Mouse (Mus musculus) left cerebral cortex, postnatal 14 days (tissue): ENCODE measurements around the gene Tcerg1l. TPM values are rescaled to one million over a fixed set of nuclear protein-coding genes. Genes with fewer than 3 reads are reported as not detected.

Experiments
- DNase-seq, 2 experiments: peaks; one replicate each; pipeline ENCODE4 v3.0.0; 2021 to 2022; ENCODE audit warnings: low spot score in 2 of 2, mixed read lengths in 1 of 2
- intact Hi-C: fragments of 180-260 bp; cut with DNase I; formaldehyde crosslinking; loops from one replicate; pipeline ENCODE4 v1.15.1; 2025
- long read RNA-seq, 2 experiments: library from polyadenylated mRNA; stranded (forward); transcript quantifications; one replicate each; pipeline ENCODE4 v2.0.0; 2021
- total RNA-seq, 2 experiments: library from RNA; stranded (reverse); gene quantifications; 2 replicates each; pipeline ENCODE4 v1.2.3; 2021

Gene Tcerg1l
- total RNA-seq = 10 to 100 TPM; 17.2 to 18.5 TPM
- long read RNA-seq, experiment 1, transcript Tcerg1l-201 (12 exons, 2,565 nt) = major isoform, 14 of 16 reads
- long read RNA-seq, experiment 1, partial matches to known transcripts = 1 of 16 reads
- long read RNA-seq, experiment 1, other reads (novel, unspliced or antisense) = 1 of 16 reads
- long read RNA-seq, experiment 2, transcript Tcerg1l-201 (12 exons, 2,565 nt) = major isoform, 13 of 17 reads
- long read RNA-seq, experiment 2, partial matches to known transcripts = 1 of 17 reads
- long read RNA-seq, experiment 2, other reads (novel, unspliced or antisense) = 2 of 17 reads

DNA sequence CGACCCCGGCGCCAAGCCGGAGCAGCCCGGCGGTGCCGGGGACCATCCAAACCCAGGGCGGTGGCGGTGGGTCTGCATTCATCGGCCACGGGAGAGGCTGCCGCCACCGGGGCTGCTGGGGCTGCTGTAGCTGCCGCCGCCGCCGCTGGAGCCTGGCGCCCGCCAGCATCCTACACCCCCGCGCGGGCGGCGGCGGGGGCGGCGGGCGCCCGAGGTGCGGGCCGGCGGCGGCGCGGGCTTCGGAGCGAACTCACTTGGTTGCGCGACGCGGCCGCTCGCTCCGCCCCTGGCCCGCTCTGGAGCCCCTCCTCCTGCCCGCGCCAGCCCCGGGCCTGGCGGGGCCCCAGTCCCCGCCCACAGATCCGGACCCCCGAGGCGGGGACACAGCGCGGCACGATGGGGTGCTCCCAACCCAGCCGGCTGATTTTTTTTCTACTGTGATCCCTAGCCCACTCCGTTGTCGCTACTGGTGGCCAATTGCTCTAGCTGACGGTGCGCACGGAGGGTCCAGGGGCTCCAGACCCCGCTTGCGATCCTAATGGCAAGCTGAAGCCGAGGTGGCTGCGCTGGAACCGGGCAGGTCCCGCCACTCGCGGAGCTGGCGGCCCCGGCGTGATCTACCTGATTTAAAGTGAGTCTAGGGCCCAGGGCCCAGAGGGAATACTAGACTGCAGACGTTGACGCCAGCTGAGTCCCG lies at the start of gene Tcerg1l:
Gene Tcerg1l, minus strand, starts transcription at position 246 of the 697 bp plus-strand sequence.
- peak in 1 of 2 experiments; percentile 19 for DNase-seq
- intact Hi-C loops = loop anchor here (5.0 to 10.0 kb wide), 2 partner anchors 430 to 923 kb away; no protein-coding TSS in a partner anchor

DNA sequence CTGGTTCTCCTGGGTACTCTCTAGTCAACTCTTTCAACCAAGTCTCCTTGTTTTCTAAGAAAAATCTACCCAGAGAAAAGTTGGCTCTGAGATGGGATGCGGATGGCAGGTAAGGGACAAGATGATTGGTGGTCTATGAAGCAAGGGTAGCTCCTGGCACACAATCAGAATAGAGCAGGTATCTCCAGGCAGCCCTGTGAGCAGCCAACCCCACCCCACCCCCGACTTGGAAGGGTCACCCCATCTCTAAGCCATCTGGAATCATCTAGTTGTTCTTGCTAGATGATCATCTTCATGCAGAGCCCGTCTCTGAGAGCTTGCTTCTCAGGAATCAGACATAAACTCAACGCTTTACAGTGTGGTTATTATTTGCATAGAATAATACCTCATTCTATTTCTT lies 44.6 kb upstream of the Tcerg1l start:
- DNase-seq = no peak
- intact Hi-C loops = no loop called here

DNA sequence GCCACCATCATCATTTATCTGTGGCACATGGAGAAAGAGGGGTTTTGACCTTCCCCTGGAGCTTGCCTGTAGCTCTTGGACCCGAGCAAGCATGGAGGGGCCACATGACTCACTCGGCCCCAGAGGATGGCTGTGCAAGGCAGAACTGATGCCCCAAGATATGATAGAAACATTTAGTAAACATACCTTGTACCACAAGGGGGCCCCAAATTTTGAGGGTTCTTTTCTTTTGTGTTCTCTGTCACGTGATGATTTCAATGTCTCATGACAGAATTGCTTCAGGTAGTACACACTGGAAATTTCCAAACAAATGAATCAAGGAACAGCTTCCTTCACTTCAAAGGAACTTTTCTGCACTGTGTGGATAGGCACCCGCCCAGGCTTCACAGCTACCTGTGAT lies 35.0 kb upstream of the Tcerg1l start:
- intact Hi-C loops = loop anchor here (10.0 kb wide), 1 partner anchor 392 kb away; no protein-coding TSS in a partner anchor
- DNase-seq = no peak

DNA sequence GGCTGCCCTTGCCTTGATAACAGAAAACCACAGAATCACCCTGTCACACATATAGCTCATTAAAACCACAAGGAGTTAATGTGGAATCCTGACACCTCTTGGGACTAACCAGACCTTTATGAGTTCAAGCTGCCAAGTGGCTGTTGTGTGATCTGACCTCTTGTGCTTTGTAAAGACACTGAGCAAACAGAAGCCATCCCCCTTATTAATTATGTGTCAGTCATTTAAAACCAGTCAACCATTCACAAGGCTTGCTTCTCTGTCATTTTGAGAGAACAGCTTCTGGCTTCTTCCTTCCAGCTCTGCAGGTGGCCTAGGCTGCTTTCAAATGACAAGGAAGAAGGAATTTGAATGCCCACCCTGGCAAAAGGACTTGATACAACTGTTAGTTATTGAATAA lies 33.9 kb upstream of the Tcerg1l start:
- DNase-seq = no peak
- intact Hi-C loops = loop anchor here (10.0 kb wide), 1 partner anchor 393 kb away; no protein-coding TSS in a partner anchor

DNA sequence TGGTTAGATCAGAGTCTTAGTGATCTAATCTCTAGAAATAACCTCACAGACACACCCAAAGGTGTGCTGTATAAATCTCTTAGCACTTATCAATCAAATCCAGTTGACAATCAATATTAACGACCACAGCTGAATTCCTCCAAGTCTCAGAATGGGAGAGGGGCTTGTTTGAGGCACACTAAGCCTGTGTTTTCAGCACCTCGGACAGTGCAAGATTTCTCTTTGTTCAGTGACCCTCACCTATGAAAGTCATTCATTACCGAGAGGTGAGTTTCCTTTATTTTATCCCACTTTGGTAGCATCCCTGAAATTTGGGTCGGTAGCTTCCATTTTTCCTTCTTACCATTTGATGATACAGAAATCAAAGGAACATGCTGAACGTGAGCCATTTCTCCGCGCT lies 32.4 kb upstream of the Tcerg1l start:
- intact Hi-C loops = loop anchor here (2.0 to 10.0 kb wide), 3 partner anchors 395 to 951 kb away; no protein-coding TSS in a partner anchor
- no peak for DNase-seq

DNA sequence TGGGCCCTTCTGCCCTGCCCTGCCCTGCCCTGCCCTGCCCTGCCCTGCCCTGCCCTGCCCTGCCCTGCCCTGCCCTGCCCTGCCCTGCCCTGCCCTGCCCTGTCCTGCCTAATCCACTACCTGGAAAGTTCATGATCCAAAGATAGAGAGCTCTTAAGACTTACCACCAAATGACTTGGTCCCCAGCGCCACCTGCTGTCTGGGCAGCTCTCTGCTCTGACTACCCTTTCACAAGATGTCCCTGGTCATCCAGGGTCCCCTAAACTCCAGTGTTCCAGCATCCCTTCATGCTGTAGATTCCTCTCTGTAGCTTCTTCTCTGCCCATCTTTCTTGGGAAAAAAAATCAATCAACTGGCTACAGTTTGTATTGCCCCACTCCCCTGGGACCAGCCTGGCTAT lies 31.3 kb upstream of the Tcerg1l start:
- intact Hi-C loops = loop anchor here (2.0 to 10.0 kb wide), 2 partner anchors 824 to 950 kb away; no protein-coding TSS in a partner anchor

DNA sequence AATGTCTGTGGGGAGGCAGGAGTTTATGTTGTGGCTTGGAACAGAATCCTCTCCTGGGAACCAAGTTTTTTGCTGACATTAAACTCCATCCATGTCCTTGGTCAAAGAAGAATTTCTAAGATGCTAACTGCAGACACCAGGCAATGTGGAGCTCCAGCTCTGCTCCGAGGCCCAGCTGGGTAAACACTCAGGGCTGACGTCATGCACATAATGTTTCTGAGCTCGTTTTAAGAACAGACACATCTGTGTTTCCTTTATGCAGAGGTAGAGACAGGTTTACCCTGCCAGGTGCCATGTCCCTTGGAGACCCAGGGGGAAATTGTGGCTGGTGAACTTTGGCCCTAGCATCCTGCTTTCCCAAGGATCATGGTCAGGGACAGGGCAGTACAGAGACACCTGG lies 29.9 kb upstream of the Tcerg1l start:
- intact Hi-C loops = loop anchor here (10.0 kb wide), 1 partner anchor 823 kb away; no protein-coding TSS in a partner anchor
- no peak for DNase-seq

More for the DNA sequence above, 31.3 kb upstream of the Tcerg1l start:
- peak; percentile 37 to 54 for DNase-seq

DNA sequence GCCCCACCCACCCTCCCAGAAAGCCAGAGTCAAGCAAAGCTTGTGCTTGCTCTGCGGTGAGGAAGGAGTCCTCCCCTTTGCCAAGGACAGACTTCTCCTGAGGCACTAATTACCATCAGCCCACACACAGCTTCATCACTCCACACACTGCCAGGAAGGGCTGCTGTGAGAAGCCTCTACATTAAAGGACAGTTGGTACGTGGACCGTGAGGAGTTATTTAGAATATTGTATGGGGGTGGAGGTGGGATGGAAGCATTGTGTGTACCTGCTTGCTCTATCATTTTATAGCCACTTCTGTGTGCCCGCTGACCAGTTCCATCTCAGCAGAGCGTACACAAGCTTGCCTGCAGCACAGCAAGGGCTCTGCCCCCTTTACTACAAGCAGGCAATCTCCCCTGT lies 16.0 kb upstream of the Tcerg1l start:
- intact Hi-C loops = no loop called here
- peak; percentile 21 to 45 for DNase-seq

DNA sequence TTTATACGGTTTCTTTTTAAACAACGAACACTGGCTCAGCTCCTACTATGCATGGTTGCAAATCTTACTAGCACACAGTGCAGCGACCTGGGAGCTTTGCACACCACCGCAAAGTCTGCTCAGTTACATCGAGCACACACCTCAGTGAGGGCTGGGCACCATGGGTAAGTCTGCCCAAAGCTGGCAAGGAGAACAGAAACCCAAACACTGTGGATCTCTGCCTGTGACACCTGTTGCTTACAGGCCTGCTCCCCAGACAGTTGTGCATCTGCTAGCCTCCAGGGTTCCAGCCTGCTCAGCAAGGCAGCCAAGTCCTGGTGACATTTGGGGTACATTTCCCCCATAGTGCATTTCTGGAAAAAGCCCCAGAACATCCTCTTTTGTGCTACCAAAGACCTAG lies 4.1 kb upstream of the Tcerg1l start:
- intact Hi-C loops = no loop called here
- DNase-seq = no peak

DNA sequence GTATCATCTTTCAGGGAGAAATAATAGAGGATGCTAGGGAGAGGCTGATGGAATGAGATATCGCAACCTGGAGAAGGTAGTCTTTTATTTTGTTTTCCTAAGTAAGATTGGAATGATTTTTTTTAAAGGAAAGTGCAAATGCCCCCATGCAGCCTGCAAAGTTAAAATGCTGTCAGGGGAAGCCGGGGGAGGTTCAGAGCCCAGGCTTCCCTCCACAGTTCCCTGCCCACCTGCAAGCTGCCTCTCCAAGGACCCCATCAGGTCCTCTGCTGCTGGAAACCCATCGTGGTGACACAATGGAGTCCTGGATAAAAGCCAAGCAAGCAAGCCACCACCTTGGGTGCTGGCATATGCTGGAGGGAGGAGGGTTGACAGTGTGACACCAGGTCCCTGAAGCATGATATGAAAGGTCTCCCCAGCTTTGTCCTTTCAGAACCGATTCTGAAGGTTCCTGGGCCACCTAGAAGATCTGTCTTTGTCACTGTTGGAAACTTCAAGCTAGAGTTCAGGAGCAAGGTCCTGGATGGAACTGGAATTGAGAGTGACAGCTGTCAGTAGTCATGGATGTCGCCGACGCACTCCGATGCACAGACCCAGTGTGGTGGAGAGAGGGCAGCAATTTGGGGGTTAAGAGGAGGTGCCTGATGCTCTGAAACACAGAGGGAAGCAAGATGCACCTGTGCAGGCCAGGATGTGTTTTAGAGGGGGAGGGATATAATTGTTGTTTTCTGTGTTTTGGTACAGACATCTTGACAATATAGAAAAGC lies 3.2 kb upstream of the Tcerg1l start:
- DNase-seq = no peak
- intact Hi-C loops = no loop called here

DNA sequence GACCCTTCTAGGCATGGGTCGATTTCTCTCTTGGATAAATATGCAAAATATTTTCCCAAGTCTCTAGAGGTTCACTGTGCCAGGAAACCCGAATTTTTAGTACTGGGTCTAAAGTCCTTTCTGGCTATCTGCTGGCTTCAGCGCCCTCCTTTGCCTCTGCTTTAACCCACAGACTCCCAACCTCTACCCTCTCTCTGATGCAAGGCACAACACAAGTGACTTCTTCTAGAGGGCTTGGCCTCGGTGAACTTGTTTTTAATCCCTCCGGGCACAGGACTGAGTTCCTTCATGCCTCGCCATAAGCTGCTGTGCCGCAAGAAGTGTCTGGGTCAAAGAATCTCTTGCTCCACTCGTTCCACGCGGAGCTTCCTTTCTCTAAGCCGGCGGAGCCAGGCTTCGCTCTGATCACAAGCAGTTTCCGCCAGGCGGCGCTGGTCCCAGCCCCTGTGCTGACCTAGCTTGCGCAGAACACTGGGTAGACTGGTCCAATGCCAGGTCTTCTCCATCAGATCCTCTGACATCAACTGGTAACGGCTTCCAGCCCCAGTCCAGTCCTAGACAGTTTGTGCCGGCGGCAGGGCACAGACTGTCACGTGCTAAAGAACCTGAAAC lies 758 bp upstream of the Tcerg1l start:
- peak; percentile 72 to 80 for DNase-seq
- intact Hi-C loops = loop anchor here (5.0 to 10.0 kb wide), 2 partner anchors 429 to 923 kb away; no protein-coding TSS in a partner anchor

DNA sequence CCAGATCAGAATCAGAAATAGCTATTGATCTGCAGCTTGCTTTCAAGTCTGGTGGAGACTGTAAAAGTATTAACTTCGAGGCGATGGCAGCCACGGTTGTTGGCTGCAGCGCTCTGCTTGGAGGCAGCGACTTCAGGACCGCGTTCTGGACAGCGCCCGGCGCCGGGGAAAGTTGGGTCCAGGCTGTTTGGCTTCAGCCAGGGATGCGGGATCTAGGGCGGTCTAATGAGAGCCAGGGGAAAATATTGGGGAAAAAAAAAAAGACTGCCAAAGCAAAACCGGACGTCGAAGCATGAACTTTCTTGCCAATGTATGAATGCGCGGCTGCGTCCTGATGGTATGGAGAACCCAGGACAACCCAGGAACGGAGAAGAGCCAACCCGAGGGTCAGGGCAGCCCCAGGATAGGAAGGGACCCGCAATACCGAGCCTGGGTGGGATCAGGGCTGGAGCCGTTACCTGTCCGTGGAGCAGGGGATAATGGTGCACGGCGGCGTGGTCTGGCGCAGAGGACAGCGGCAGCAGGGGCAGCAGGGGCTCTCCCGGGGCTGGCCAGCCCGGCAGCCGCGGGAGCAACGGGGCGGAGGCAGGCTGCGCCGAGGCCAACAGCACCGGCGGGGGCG lies 556 bp downstream of the Tcerg1l start:
- DNase-seq = peak in 1 of 2 experiments; percentile 19
- intact Hi-C loops = loop anchor here (5.0 to 10.0 kb wide), 2 partner anchors 430 to 922 kb away; no protein-coding TSS in a partner anchor

DNA sequence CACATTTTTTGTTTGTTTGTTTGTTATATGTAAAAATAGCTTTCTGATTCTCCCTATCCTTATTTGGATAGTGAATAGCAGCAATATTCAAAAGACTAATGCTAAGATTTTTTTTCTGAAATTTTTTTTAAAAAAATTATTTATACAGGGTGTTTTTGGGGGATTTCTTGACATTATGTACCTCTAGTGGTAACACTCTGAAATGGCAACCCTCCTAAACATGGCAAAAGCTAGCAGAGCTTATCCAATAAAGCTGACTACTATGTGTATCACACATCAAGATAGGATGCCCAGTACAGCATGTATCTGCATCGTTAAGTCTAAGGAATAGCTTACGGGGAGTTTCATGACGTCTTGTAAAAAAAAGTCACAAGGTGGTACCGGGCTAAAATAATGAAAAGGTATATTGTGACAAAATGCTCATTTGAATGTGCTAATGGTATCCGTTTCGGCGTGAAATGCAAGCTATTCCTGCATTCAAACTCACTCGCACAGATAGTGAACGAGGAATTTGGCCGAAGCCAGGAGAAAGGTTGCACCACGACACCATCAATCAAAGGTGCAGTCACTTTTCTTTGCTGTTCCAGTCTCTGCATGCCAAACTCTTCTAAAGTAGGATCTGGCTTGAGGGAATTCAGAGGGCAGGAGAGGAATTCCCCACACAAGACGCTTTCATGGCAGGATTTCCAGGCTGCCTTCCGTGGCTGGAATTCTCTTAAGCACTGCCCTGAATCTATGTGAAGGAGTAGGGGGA lies 1.2 kb downstream of the Tcerg1l start:
- DNase-seq = peak in 1 of 2 experiments; percentile 28
- intact Hi-C loops = loop anchor here (5.0 to 10.0 kb wide), 2 partner anchors 431 to 921 kb away; no protein-coding TSS in a partner anchor

DNA sequence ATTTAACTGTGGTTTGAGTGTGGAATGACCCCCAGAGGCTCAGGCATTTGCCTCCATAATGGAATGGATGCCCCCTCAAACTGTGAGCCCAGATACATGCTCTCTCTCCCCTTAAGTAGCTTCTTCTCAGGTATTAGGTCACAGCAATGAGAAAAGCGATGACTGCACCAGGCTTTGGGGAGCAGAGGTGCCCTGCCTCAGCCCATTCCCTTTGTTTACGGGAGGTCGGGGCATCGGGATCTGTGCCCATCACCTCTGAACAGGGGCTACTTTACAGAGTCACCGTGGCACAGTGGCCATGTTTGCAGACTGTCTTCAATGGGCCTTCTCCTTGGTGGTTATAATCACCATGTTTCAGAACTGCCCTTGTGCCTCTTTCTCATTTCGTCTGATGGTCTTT lies 7.6 kb downstream of the Tcerg1l start:
- intact Hi-C loops = loop anchor here (10.0 kb wide), 1 partner anchor 915 kb away; no protein-coding TSS in a partner anchor

DNA sequence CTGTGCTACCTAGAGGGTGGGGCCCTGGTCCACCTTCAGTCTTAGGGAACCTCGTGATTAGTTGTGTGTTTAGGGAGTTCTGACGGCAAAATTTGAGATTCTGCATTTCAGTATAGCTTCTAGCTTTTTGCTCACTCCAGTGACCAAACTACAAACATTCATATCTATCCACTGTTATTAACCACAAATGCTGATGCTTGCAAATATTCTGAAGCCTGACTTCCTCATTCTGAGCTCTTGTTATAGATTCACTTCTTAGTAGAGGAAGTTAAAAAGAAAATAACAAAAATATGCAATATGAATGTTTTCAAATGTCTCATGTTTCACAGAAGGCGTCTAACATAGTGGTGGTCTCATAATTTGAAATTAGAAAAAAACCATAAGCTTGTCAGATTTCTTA lies 8.5 kb downstream of the Tcerg1l start:
- intact Hi-C loops = no loop called here
- no peak for DNase-seq

More for the DNA sequence above, 7.6 kb downstream of the Tcerg1l start:
- no peak for DNase-seq

DNA sequence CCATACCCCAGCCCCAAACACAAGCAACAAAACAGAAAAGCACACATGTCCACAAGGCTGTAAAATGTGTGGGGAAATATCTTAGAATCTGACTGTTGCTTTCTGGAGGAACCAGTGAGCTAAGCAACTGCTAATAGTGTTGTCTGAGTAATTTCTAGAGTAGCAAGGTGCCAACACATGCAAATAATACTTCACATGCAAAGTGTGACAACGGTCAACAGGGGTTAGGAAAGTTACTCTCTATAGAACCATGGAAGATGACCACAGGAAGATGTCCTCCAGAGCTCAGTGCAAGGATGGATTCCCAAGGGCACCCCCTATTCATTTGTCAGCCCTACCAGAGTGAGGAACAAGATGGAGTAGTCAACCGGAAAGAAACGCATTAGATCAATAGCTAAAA lies 18.3 kb downstream of the Tcerg1l start:
- intact Hi-C loops = no loop called here

DNA sequence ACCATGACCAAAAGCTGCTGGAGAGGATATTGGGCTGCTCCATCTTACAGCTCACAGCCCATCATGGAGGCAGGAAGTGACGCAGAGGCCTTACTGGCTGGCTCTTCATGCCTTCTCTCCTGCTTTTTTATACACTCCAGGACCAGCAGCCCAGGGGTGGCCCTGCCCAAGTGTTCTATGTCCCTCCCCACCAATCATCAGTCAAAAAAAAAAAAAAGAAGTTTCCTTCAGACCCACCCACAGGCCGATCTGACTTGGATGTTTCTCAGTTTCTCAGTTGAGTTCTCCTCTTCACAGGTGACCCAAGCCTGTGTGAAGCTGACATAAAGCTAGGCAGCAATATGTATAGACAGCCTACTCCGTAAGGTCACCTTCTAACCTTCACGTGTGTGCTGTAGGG lies 19.0 kb downstream of the Tcerg1l start:
- no peak for DNase-seq
- intact Hi-C loops = no loop called here

More for the DNA sequence above, 18.3 kb downstream of the Tcerg1l start:
- DNase-seq = no peak

DNA sequence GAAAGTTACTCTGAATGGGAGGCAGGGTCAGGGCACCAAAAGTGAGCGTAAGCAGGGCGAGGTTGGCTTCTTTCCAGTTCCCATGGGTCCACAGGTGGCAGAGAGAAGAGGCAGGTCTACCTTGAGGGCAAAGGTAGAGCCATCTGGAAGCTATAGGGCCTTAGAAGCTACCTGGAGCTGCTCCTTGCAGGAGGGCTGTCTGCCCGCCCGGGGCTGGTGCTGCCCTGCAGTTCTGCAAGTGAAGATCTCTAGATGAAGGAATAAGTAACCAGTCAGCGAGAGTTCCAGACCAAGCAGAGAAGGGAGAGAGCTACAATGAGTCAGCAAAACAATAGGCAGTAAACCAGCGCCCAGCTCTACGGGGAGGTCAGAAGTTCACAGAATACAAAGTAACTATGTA lies 22.0 kb downstream of the Tcerg1l start:
- DNase-seq = no peak
- intact Hi-C loops = no loop called here
